Mouse (Mus musculus) forebrain, embryonic 16.5 days (tissue): ENCODE data around the gene Frat1. TPM values are rescaled to one million over a fixed set of nuclear protein-coding genes. Genes with fewer than 3 reads are reported as not detected.
A peak's percentile ranks its signal among the peaks of the same experiment; 100 is the strongest.

Source experiments
- ATAC-seq: fragments of 200-750 bp; cut with Nextera tagmentation; 2 replicates; pipeline ENCODE4 v1.8.0; 2017; ENCODE audit warnings: mild to moderate bottlenecking, moderate library complexity
- H3K27ac ChIP-seq: fragments of 300-500 bp; sonication (generic); 2 replicates; pipeline ENCODE4 v1.5.1; 2014; ENCODE audit warnings: low read length, control low read depth
- H3K27me3 ChIP-seq: fragments of 300-500 bp; sonication (generic); replicated peaks from 2 replicates; pipeline ENCODE4 v1.6.1; 2014; ENCODE audit warnings: low read length; ENCODE audit not compliant: control insufficient read depth, insufficient read depth
- H3K36me3 ChIP-seq: fragments of 300-500 bp; sonication (generic); 2 replicates; pipeline ENCODE4 v1.6.1; 2014; ENCODE audit not compliant: control insufficient read depth, insufficient read depth
- H3K4me1 ChIP-seq: fragments of 300-500 bp; sonication (generic); replicated peaks from 2 replicates; pipeline ENCODE4 v1.6.1; 2014; ENCODE audit warnings: low read length; ENCODE audit not compliant: control insufficient read depth, insufficient read depth
- H3K4me2 ChIP-seq: fragments of 300-500 bp; sonication (generic); 2 replicates; pipeline ENCODE4 v1.6.1; 2014; ENCODE audit warnings: mild to moderate bottlenecking, low read length, control low read depth
- H3K4me3 ChIP-seq: fragments of 300-500 bp; sonication (generic); replicated peaks from 2 replicates; pipeline ENCODE4 v1.5.1; 2014; ENCODE audit warnings: mild to moderate bottlenecking, low read length, control low read depth
- H3K9ac ChIP-seq: fragments of 300-500 bp; sonication (generic); replicated peaks from 2 replicates; pipeline ENCODE4 v1.6.1; 2014; ENCODE audit warnings: low read depth, low read length, control low read depth
- H3K9me3 ChIP-seq: fragments of 300-500 bp; sonication (generic); 2 replicates; pipeline ENCODE4 v1.6.1; 2016; ENCODE audit warnings: low read length; ENCODE audit not compliant: control insufficient read depth
- WGBS: fragments of 180-500 bp; shearing (Covaris S2); extraction: QIAGEN DNeasy Blood & Tissue Kit; methylation state at CpG from one replicate; pipeline ENCODE4 v1.1.7; 2014; 5-methylcytosine and 5-hydroxymethylcytosine counted together
- polyA plus RNA-seq: library from polyadenylated mRNA; unstranded; fragments of >200 nt; fragmentation: Nextera tagmentation; extraction: Ambion mirVana; gene quantifications from 2 replicates; pipeline ENCODE4 v1.2.1, GENCODE M21; 2015

Gene Frat1
- 28.9 and 31.9 TPM in 2 replicates for polyA plus RNA-seq

DNA sequence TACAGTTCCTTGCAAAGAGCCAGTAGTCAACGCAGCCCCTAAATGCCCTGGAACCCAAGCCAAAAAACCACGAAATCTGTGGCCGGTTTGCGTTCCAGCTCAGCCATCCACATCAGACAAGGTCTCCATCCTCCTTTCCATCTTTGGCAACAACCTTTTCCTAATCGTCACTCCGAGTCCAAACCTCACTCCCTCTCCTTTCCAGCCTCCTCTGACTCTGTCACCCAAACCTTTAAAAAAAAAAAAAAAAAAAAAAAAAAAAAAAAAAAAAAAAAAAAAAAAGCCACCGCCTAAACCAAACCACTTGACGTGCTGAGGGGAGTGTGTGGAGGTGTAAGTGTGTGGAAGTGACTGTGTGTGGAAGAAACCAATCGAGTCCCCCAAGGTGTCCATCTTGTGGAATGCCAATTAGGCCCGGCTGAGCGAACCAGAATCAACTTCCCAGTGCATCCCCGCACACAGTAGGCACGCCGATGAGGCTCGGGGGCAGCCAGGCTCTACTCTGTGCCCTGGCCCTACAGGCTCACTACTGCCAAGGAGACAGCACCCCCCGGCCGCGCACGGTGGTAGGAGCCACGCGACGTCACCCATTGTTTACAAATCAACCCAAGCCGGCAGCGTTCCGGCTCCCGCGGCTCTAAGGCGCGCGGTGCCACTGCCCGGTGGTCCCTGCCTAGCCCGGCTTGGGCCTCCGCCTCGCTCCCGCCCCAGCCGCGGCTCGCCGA lies at the start of gene Frat1:
TSS of gene Frat1 (plus strand) at position 590 of the 725 bp plus-strand sequence.
- peak; percentile 94 for ATAC-seq
- Histone ChIP-seq H3K27ac (peak within 1 kb of the TSS; percentile 98), H3K9ac (peak within 1 kb of the TSS; percentile 81), H3K9me3 (no peaks in the 10 kb centered on the region), H3K27me3 (no peaks in the 10 kb centered on the region), H3K4me2 (peak within 1 kb of the TSS; percentile 82), H3K36me3 (no peaks in the 10 kb centered on the region), H3K4me1 (peaks cover 29% of the 10 kb centered on the region), H3K4me3 (peak within 1 kb of the TSS; percentile 79)
- WGBS = under 1% methylated on average over 38 of the region's 39 CpGs

DNA sequence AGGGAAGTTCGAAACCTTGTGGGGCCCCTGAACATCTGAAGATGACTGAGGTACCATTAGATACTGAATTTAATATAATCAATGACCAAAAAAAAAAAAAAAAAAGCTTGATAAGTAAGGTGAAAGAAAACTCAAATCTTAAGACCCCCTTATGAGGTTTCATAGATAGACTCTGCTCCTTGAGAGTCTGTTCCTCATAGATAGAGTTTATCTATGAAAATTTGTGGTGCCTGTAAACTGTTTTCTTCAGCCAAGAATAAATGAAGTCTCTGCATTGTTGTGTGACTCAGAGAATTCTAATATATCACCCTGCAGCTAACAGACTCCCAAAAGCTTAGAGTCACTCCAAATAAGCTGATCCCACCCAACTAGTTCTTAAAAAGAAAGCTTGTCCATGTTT lies 42.9 kb upstream of the Frat1 start:
- no peak for ATAC-seq
- peaks cover 2% of the 10 kb centered on the region; the same call in 1 of the 2 replicates for H3K36me3 ChIP-seq

DNA sequence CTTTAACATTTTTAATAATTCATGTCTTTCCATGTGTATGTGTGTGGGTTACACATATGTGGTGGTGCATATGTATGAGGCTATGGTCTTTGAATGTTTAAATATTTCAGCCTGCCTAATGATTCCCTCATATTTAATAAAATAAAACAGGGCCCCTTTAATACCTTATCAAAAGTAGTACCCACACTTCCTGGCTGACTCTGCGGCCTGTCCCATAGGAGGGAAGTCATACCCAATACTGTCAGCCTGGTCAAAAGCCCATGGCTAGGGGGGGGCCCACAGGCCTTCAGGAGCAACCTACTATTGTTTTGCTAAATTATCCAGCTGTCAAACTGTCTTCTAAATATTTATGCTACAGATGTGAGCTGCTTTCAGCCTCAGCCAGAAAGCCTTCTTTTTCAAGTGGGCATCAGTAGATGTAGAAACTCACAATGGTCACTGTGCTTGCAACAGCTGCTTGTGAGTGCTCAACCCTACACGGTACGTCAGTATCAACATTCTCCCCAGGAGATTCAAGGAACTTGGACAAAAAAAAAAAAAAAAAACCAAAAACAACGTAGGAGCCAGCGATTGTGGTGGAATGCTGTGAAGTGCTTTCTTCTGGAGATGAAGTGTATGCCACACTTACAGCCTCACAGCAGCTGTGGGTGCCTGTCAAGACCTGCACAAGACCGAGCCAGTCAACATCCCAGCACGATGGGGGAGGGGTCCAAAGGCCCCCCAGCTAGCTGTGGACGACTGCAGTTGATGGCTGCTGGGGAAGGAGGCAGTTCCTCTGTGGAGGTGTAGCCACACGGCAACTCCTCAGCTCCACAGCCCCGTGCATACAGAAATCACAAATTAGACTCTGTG lies 40.4 kb upstream of the Frat1 start:
- Histone ChIP-seq H3K4me1 (no peaks in the 10 kb centered on the region), H3K4me3 (no peak overlapping the region), H3K4me2 (no peak overlapping the region), H3K36me3 (no peaks in the 10 kb centered on the region; the same call in 1 of the 2 replicates), H3K9ac (no peak overlapping the region), H3K9me3 (no peaks in the 10 kb centered on the region), H3K27me3 (no peaks in the 10 kb centered on the region), H3K27ac (no peak overlapping the region)
- no peak for ATAC-seq
- WGBS = 73% methylated on average over 10 of the region's 10 CpGs

More for the DNA sequence above, 42.9 kb upstream of the Frat1 start:
- Histone ChIP-seq H3K9ac (no peak overlapping the region), H3K4me3 (no peak overlapping the region), H3K4me1 (no peaks in the 10 kb centered on the region), H3K4me2 (no peak overlapping the region), H3K9me3 (no peaks in the 10 kb centered on the region), H3K27ac (no peak overlapping the region), H3K27me3 (no peaks in the 10 kb centered on the region)
- WGBS = 92% methylated on average over 1 of the region's 1 CpGs

DNA sequence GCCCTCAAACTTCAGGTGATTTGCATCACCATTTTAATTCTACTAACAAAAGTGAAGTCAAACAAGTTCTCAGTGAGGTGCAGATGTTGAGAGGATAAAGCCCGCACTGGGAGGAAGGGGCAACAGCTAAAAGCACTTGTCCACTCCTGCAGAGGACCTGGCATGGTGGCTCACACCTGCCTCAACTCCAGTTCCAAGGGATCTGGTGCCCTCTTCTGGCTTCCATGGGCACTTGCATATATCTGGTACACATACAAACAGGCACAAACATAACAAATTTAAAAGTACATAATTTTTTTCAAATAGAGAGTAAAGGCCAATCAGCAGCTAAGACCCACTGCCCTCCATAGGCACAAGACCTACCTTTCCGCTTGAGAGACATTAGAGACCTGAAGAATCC lies 38.4 kb upstream of the Frat1 start:
- H3K27ac ChIP-seq = no peak overlapping the region
- no peaks in the 10 kb centered on the region for H3K9me3 ChIP-seq
- ATAC-seq = no peak
- no peak overlapping the region for H3K4me3 ChIP-seq
- no peaks in the 10 kb centered on the region for H3K4me1 ChIP-seq
- 95% methylated on average over 2 of the region's 2 CpGs for WGBS
- H3K27me3 ChIP-seq = no peaks in the 10 kb centered on the region
- no peak overlapping the region for H3K4me2 ChIP-seq
- no peak overlapping the region for H3K9ac ChIP-seq
- no peaks in the 10 kb centered on the region; the same call in 1 of the 2 replicates for H3K36me3 ChIP-seq

DNA sequence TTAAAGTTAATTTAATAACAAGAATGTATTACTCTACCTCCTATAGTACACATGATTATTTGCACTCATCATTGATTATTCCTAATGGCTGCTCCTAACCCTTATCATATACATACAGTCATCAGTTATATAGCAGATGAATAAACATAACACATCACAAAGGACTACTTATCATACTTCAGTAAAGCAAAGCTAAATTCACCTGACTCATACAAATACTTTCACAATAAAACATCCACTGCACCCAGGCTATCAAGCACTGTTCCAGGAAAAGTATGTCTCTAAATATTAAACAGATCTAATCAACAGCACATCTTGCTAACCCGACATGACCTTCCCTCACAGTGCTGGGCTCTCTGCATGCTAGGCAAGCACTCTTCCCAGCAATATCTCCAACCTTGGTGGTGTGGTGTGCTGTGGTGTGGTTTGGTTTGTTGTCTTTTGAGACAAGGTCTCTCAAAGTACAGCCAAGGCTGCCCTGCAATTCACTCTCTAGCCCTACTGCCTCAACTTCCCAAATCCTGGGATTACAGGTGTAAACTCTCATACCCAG lies 36.8 kb upstream of the Frat1 start:
- ATAC-seq = no peak
- H3K4me2 ChIP-seq = no peak overlapping the region
- H3K4me3 ChIP-seq = no peak overlapping the region
- H3K27me3 ChIP-seq = no peaks in the 10 kb centered on the region
- H3K9me3 ChIP-seq = no peaks in the 10 kb centered on the region
- no peak overlapping the region for H3K27ac ChIP-seq
- WGBS = 91% methylated on average over 1 of the region's 1 CpGs
- H3K4me1 ChIP-seq = no peaks in the 10 kb centered on the region
- no peaks in the 10 kb centered on the region for H3K36me3 ChIP-seq
- H3K9ac ChIP-seq = no peak overlapping the region

DNA sequence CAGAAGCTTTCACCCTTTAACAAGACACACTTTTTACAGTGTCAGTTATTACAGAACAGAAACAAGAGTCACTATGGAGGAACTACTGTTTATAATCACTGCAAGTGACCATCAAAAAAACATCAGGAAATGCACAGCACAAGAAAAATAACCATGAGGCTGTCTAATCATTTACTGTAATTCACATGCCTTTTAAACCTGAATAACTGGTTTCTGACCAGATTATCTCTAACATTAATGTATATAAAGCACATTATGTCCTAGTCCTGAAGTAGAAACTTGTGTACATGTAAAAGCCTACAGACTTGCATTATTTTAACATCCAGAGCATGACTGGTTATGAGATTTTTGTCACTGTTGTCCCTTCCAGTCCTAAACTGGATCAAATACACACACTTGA lies 35.8 kb upstream of the Frat1 start:
- no peak overlapping the region for H3K27ac ChIP-seq
- H3K4me1 ChIP-seq = no peaks in the 10 kb centered on the region
- no peak overlapping the region for H3K9ac ChIP-seq
- ATAC-seq = no peak
- H3K4me2 ChIP-seq = no peak overlapping the region
- no peak overlapping the region for H3K4me3 ChIP-seq
- H3K36me3 ChIP-seq = no peaks in the 10 kb centered on the region
- no peaks in the 10 kb centered on the region for H3K9me3 ChIP-seq
- no peaks in the 10 kb centered on the region for H3K27me3 ChIP-seq

DNA sequence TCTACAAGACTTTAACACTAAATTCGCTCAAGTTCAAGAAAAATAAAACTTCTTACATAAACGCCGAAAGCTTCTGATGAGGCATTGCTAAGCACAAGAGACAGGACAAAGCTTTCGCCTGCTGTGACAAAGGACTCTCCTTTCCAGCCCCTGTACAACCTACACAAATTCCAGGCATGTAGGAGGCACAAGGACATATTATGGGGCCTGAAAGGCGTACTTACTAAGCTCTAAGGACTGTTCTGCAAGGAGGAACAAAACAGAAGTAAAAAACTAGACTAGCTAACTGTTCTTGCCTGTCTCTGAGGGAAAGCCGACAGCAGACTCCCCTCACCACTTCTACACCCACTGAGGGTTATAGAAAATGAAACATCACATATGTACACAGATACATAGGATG lies 34.9 kb upstream of the Frat1 start:
- no peak overlapping the region for H3K27ac ChIP-seq
- no peak overlapping the region for H3K4me3 ChIP-seq
- H3K4me1 ChIP-seq = no peaks in the 10 kb centered on the region
- no peaks in the 10 kb centered on the region for H3K36me3 ChIP-seq
- H3K4me2 ChIP-seq = no peak overlapping the region
- no peak for ATAC-seq
- no peaks in the 10 kb centered on the region for H3K9me3 ChIP-seq
- H3K9ac ChIP-seq = no peak overlapping the region
- WGBS = 25% methylated on average over 6 of the region's 6 CpGs
- H3K27me3 ChIP-seq = no peaks in the 10 kb centered on the region

DNA sequence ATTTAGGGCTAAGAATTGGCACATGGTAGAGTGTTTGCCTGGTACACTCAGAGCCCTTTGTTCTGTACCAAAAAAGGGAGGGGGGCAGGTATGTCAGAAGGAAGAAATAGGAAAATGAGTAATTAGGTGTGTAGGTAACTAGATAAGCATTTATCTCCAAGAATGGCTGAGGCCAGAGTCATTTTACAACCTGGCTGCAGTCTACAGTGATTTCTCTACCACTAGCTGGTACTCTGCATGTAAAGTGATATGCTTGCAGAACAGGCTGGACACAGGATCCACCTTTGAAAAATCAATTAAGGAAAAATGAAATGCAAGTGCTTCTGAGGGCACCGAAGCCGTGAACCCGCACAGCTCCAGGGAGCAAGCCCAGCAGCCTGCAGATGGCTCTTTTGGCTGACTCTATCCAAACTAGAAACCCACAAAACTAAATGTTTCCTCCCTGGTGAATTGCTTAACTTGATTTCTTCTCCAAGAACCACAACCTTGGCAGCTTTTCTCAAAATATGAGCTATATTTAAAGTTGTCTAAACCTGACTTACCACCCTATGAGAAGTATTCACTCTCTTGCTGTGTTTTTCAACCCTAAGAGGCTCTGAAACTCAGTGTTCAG lies 33.5 kb upstream of the Frat1 start:
- H3K4me3 ChIP-seq = no peak overlapping the region
- H3K9ac ChIP-seq = no peak overlapping the region
- H3K4me1 ChIP-seq = peaks cover 13% of the 10 kb centered on the region
- no peak for ATAC-seq
- H3K9me3 ChIP-seq = no peaks in the 10 kb centered on the region
- no peak overlapping the region for H3K4me2 ChIP-seq
- 88% methylated on average over 3 of the region's 3 CpGs for WGBS
- no peaks in the 10 kb centered on the region for H3K36me3 ChIP-seq
- H3K27me3 ChIP-seq = no peaks in the 10 kb centered on the region
- no peak overlapping the region for H3K27ac ChIP-seq

DNA sequence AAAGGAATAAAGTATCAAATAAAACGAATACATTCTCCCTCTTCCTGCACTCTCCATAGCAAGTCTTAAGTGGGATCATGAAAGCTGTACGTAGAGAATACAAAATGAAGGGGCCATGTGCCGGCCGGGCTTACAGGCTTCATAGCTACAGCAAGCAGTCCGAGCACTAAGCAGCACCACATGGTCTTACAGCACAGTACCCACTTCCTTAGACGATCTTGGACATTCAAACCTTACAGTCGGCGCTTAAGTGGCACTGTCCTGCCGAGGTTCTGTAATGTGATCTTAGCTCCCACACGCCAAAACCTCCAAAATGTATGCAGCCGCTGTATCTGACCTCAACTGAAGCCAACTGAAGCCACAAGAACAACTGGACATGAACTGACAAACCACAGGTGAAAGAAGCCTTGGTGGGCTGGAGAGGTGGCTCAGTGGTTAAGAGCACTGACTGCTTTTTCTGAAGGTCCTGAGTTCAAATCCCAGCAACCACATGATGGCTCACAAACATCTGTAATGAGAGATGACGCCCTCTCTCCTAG lies 32.9 kb upstream of the Frat1 start:
- H3K36me3 ChIP-seq = no peaks in the 10 kb centered on the region
- 74% methylated on average over 12 of the region's 12 CpGs for whole genome bisulfite sequencing
- no peak overlapping the region for H3K27ac ChIP-seq
- ATAC-seq = no peak
- H3K27me3 ChIP-seq = no peaks in the 10 kb centered on the region
- peaks cover 14% of the 10 kb centered on the region for H3K4me1 ChIP-seq
- no peaks in the 10 kb centered on the region for H3K9me3 ChIP-seq
- H3K4me2 ChIP-seq = no peak overlapping the region
- no peak overlapping the region for H3K9ac ChIP-seq
- H3K4me3 ChIP-seq = no peak overlapping the region
